Mouse (Mus musculus): Measurements from ENCODE around the gene Mtnr1b.

DNA sequence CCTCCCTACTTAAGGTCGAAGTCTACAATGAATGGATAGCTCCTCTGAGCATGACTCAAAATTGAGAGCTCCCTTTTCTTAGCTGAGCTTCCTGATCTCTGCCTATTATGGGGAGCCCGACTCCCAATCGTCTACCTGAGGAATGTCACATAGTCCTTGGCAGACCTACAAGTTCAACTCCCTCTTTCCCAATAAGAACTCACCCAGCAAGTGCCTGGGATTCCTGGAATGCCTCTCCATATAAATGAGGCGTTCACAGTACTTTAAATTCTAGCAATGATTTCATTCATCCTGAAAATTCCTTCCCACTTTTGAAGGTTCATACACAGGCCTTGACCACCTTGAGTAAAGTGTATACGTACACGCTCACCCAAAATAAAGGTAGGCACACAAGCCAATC lies 79.9 kb downstream of the Mtnr1b start:
- no peak for TF ChIP-seq POLR2A (IDR thresholded peaks at IDR 0.05; ENCODE audit: insufficient read length, low read depth)
- TF ChIP-seq POLR2AphosphoS2 (IDR thresholded peaks at IDR 0.05; ENCODE audit: insufficient read length, low read depth), result no peak
- TF ChIP-seq MAX (IDR thresholded peaks at IDR 0.05; ENCODE audit: low read depth), result no peak
- TF ChIP-seq USF1 (IDR thresholded peaks at IDR 0.05; ENCODE audit: low read depth), result no peak
- TF ChIP-seq TCF12 (IDR thresholded peaks at IDR 0.05; ENCODE audit: insufficient read depth, poor library complexity, severe bottlenecking), result no peak
- no peak for TF ChIP-seq TCF3 (IDR thresholded peaks at IDR 0.05; ENCODE audit: insufficient read length, low read depth)
- no peak for TF ChIP-seq CEBPB (IDR thresholded peaks at IDR 0.05; ENCODE audit: insufficient read depth, poor library complexity, severe bottlenecking)
- TF ChIP-seq REST (IDR thresholded peaks at IDR 0.05; ENCODE audit: insufficient read depth, insufficient read length), result no peak

Data from myocyte (in vitro differentiated cells).